Mouse (Mus musculus) stomach, embryonic 16.5 days (tissue): Measurements from ENCODE around the gene Cux2. TPM values are rescaled to one million over a fixed set of nuclear protein-coding genes. Genes with fewer than 3 reads are reported as not detected.
A peak's percentile ranks its signal among the peaks of the same experiment; 100 is the strongest.

Experiments used
- ATAC-seq: fragments of 200-750 bp; cut with Nextera tagmentation; 2 replicates; pipeline ENCODE4 v1.8.0; 2017; ENCODE audit warnings: moderate number of reproducible peaks, moderate TSS enrichment; ENCODE audit not compliant: insufficient read depth, low FRiP score
- H3K27ac ChIP-seq: fragments of 300-500 bp; sonication (generic); 2 replicates; pipeline ENCODE4 v1.5.1; 2014; ENCODE audit warnings: low read length
- H3K27me3 ChIP-seq: fragments of 300-500 bp; sonication (generic); 2 replicates; pipeline ENCODE4 v1.6.1; 2014; ENCODE audit warnings: low read length, control low read depth, mixed read lengths; ENCODE audit not compliant: control insufficient read depth, insufficient read depth
- H3K36me3 ChIP-seq: fragments of 300-500 bp; sonication (generic); 2 replicates; pipeline ENCODE4 v1.6.1; 2014; ENCODE audit warnings: low read length; ENCODE audit not compliant: control insufficient read depth, insufficient read depth
- H3K4me1 ChIP-seq: fragments of 300-500 bp; sonication (generic); 2 replicates; pipeline ENCODE4 v1.6.1; 2014; ENCODE audit warnings: low read length, control low read depth, mixed read lengths; ENCODE audit not compliant: control insufficient read depth, insufficient read depth
- H3K4me2 ChIP-seq: fragments of 300-500 bp; sonication (generic); 2 replicates; pipeline ENCODE4 v1.6.1; 2014; ENCODE audit warnings: low read depth, low read length, mixed read lengths
- H3K4me3 ChIP-seq: fragments of 300-500 bp; sonication (generic); replicated peaks from 2 replicates; pipeline ENCODE4 v1.5.1; 2014; ENCODE audit warnings: mild to moderate bottlenecking, low read length
- H3K9ac ChIP-seq: fragments of 300-500 bp; sonication (generic); 2 replicates; pipeline ENCODE4 v1.6.1; 2014; ENCODE audit warnings: low read length
- H3K9me3 ChIP-seq: fragments of 300-500 bp; sonication (generic); replicated peaks from 2 replicates; pipeline ENCODE4 v1.6.1; 2016; ENCODE audit warnings: low read length, control low read depth; ENCODE audit not compliant: control insufficient read depth
- WGBS: fragments of 180-500 bp; shearing (Covaris S2); extraction: QIAGEN DNeasy Blood & Tissue Kit; methylation state at CpG from one replicate; pipeline ENCODE4 v1.1.7; 2014; 5-methylcytosine and 5-hydroxymethylcytosine counted together
- polyA plus RNA-seq: library from polyadenylated mRNA; unstranded; fragments of >200 nt; fragmentation: Nextera tagmentation; extraction: Ambion mirVana; gene quantifications from 2 replicates; pipeline ENCODE4 v1.2.1, GENCODE M21; 2015

Gene Cux2
- polyA plus RNA-seq, 1 experiment from 2014 or later = 3.5 TPM

- H3K4me3 ChIP-seq = no peak overlapping the region
- H3K9ac ChIP-seq = no peak overlapping the region
- H3K27me3 ChIP-seq = no peaks in the 10 kb centered on the region
- ATAC-seq = no peak
- no peak overlapping the region for H3K27ac ChIP-seq
- H3K36me3 ChIP-seq = no peaks in the 10 kb centered on the region
- H3K4me1 ChIP-seq = no peaks in the 10 kb centered on the region
- H3K4me2 ChIP-seq = no peak overlapping the region
- no peaks in the 10 kb centered on the region for H3K9me3 ChIP-seq
- 61% methylated on average over 10 of the region's 10 CpGs for WGBS
Observed at GRCm38 (mm10) chr5:121998981-121999795, 50.7 kb downstream of the Cux2 start.

- Histone ChIP-seq H3K27me3 (no peaks in the 10 kb centered on the region), H3K4me2 (no peak overlapping the region), H3K36me3 (no peaks in the 10 kb centered on the region), H3K9ac (no peak overlapping the region), H3K27ac (no peak overlapping the region), H3K4me1 (no peaks in the 10 kb centered on the region), H3K4me3 (no peak overlapping the region), H3K9me3 (no peaks in the 10 kb centered on the region)
- 90% methylated on average over 6 of the region's 7 CpGs for WGBS
- no peak for ATAC-seq
Observed at GRCm38 (mm10) chr5:121998281-121998680, 51.6 kb downstream of the Cux2 start.

GRCm38 (mm10) chr5:121996701-121997100 lies 53.2 kb downstream of the Cux2 start:
- Histone ChIP-seq H3K9me3 (no peaks in the 10 kb centered on the region), H3K9ac (no peak overlapping the region), H3K27ac (no peak overlapping the region), H3K4me3 (no peak overlapping the region), H3K4me1 (no peaks in the 10 kb centered on the region), H3K4me2 (no peak overlapping the region), H3K27me3 (no peaks in the 10 kb centered on the region), H3K36me3 (no peaks in the 10 kb centered on the region)
- 59% methylated on average over 6 of the region's 6 CpGs for WGBS
- no peak for ATAC-seq

GRCm38 (mm10) chr5:121994808-121995207 lies 55.1 kb downstream of the Cux2 start:
- H3K9ac ChIP-seq = no peak overlapping the region
- H3K4me1 ChIP-seq = no peaks in the 10 kb centered on the region
- no peak overlapping the region for H3K4me3 ChIP-seq
- H3K27ac ChIP-seq = no peak overlapping the region
- 71% methylated on average over 12 of the region's 12 CpGs for WGBS
- H3K36me3 ChIP-seq = no peaks in the 10 kb centered on the region
- no peak for ATAC-seq
- H3K27me3 ChIP-seq = no peaks in the 10 kb centered on the region
- H3K9me3 ChIP-seq = no peaks in the 10 kb centered on the region
- H3K4me2 ChIP-seq = no peak overlapping the region

GRCm38 (mm10) chr5:121991914-121992313 lies 58.0 kb downstream of the Cux2 start:
- Histone ChIP-seq H3K36me3 (no peaks in the 10 kb centered on the region), H3K4me3 (no peak overlapping the region), H3K9me3 (no peaks in the 10 kb centered on the region), H3K27me3 (no peaks in the 10 kb centered on the region), H3K27ac (no peak overlapping the region), H3K4me2 (no peak overlapping the region), H3K4me1 (no peaks in the 10 kb centered on the region), H3K9ac (no peak overlapping the region)
- 33% methylated on average over 6 of the region's 6 CpGs for WGBS
- no peak for ATAC-seq

DNA sequence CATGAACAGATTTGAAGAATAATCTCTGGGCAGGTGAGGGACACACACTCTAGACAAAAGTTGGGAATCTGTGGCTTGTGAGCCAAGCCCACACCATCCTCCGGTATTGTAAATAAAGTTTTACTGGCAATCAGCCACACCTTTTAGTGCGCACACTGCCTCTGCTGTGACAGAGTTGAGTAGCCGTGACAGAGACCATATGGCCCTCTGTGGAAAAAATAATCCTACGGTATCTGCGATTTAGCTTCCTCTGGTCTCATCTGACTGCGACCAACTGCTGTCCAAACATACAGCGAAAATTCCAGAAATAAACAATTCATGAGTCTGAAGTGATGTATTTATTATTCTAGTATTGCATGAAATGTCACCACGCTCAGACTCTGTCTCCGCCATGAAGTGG lies 64.0 kb downstream of the Cux2 start:
- no peak overlapping the region for H3K4me3 ChIP-seq
- 0 out of 2 replicates have a peak, but pooled peaks cover 5% of the 10 kb centered on the region for H3K4me1 ChIP-seq
- ATAC-seq = peak; percentile 49
- no peak overlapping the region for H3K4me2 ChIP-seq
- H3K27ac ChIP-seq = peak overlapping the region; percentile 22; the same call in 1 of the 2 replicates
- no peak overlapping the region for H3K9ac ChIP-seq
- 34% methylated on average over 9 of the region's 9 CpGs for WGBS
- H3K36me3 ChIP-seq = no peaks in the 10 kb centered on the region
- no peaks in the 10 kb centered on the region for H3K9me3 ChIP-seq
- H3K27me3 ChIP-seq = no peaks in the 10 kb centered on the region

DNA sequence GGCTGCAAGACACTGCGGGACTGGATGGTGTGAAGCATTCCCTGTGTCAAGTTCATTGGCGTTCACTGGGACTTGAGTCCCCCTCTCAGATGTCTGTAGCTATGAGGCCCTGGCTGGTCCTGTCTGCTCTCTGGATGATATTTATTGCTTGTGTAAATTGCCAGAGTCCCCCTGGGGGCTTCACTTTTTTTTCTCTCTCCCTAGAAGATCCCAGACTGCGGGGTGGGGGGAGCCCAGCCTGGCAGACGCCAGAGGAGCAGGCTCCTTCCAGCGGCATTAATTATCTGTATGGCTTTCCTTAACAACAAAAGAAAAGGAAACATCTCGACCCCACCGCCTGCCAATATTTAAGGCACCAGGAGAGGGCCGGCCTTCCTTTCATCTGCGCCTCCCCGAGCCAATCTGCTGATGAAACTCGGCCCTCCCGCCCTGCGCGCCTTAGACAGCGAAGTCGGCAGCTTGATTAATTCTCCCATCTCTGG lies 68.2 kb downstream of the Cux2 start:
- peak; percentile 65; the same call in 1 of the 2 replicates for ATAC-seq
- no peak overlapping the region for H3K9ac ChIP-seq
- WGBS = 23% methylated on average over 16 of the region's 16 CpGs

GRCm38 (mm10) chr5:121976331-121976730 lies 73.6 kb downstream of the Cux2 start:
- H3K9ac ChIP-seq = no peak overlapping the region
- no peak overlapping the region for H3K4me2 ChIP-seq
- H3K4me3 ChIP-seq = no peak overlapping the region
- no peak for ATAC-seq
- no peaks in the 10 kb centered on the region for H3K27me3 ChIP-seq
- peaks cover 5% of the 10 kb centered on the region; the same call in 1 of the 2 replicates for H3K4me1 ChIP-seq
- H3K36me3 ChIP-seq = no peaks in the 10 kb centered on the region
- 88% methylated on average over 12 of the region's 12 CpGs for WGBS
- H3K9me3 ChIP-seq = no peaks in the 10 kb centered on the region
- H3K27ac ChIP-seq = no peak overlapping the region

More for the DNA sequence above, 68.2 kb downstream of the Cux2 start:
- H3K27ac ChIP-seq = peak overlapping the region; percentile 25; the same call in 1 of the 2 replicates
- no peaks in the 10 kb centered on the region for H3K36me3 ChIP-seq
- 0 out of 2 replicates have a peak, but pooled peaks cover 5% of the 10 kb centered on the region for H3K4me1 ChIP-seq
- H3K4me3 ChIP-seq = no peak overlapping the region
- H3K27me3 ChIP-seq = no peaks in the 10 kb centered on the region
- no peaks in the 10 kb centered on the region for H3K9me3 ChIP-seq
- peak overlapping the region; percentile 19; the same call in 1 of the 2 replicates for H3K4me2 ChIP-seq

DNA sequence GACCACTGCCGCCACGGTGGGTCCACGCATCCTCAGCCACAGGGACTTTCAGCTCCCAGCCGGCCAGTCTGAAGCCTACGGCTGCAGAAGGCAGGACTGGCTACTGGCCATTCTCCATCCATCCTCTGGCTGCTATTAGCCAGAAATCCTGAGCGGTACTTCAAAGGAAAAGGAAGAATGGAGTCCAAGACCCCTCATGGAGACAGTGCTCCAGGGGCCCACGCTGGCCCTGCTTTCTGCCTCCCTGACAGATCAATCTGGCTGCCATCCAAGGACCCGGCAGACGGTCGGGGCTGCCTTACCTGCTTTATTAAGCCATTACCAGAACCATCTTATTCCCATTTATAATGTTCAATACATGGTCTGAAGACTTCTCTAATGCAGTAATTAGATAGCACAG lies 76.4 kb downstream of the Cux2 start:
- 42% methylated on average over 10 of the region's 10 CpGs for WGBS
- no peaks in the 10 kb centered on the region for H3K36me3 ChIP-seq
- H3K27me3 ChIP-seq = no peaks in the 10 kb centered on the region
- H3K9ac ChIP-seq = no peak overlapping the region
- ATAC-seq = no peak
- no peak overlapping the region for H3K4me2 ChIP-seq
- peaks cover 5% of the 10 kb centered on the region; the same call in 1 of the 2 replicates for H3K4me1 ChIP-seq
- H3K27ac ChIP-seq = 0 out of 2 replicates have a peak overlapping the region, but pooled peaks have one; percentile 31
- no peaks in the 10 kb centered on the region for H3K9me3 ChIP-seq
- no peak overlapping the region for H3K4me3 ChIP-seq
